Comparison of ENCODE assay signal across 28 mouse cellular contexts in genomic region chr12:87313098-87313497, GRCm38 (mm10). TPM values are rescaled to one million over a fixed set of nuclear protein-coding genes. Genes with fewer than 3 reads are reported as not detected.
"Had no signal": no experiment of that assay in that cellular context is flagged by ENCODE, and none has a peak within 500 bp of the region (broad histone marks: within the 10 kb centered on the region; RNA-seq: fewer than 3 reads in every experiment).

No protein-coding gene starts in this region.

- DNase-seq: gastrocnemius, postnatal 14 days; gastrocnemius, postnatal 36 days; heart, adult 18-20 months; heart, postnatal 10 days; kidney, adult 2 months; kidney, adult 9 months; kidney, postnatal 14 days; kidney, postnatal 36 days; liver; liver, embryonic 13.5 days; liver, postnatal 0 days had no signal

- H3K27ac ChIP-seq: heart, embryonic 10.5 days; hindbrain, embryonic 14.5 days; intestine, embryonic 15.5 days; kidney, embryonic 15.5 days; kidney, postnatal 0 days; left cerebral cortex, adult 2 months; limb, embryonic 10.5 days; limb, embryonic 12.5 days; liver, embryonic 13.5 days; liver, embryonic 15.5 days had no signal

- H3K4me3 ChIP-seq: heart, embryonic 10.5 days; heart, embryonic 12.5 days; intestine, embryonic 15.5 days; kidney, embryonic 15.5 days; left cerebral cortex, adult 2 months; limb, embryonic 10.5 days; limb, embryonic 12.5 days; liver, embryonic 13.5 days; liver, embryonic 15.5 days had no signal

- H3K9ac ChIP-seq: heart, embryonic 12.5 days; hindbrain, embryonic 14.5 days; intestine, embryonic 15.5 days; kidney, embryonic 15.5 days; limb, embryonic 12.5 days; liver, embryonic 13.5 days; liver, embryonic 15.5 days; liver, postnatal 0 days had no signal

- H3K9me3 ChIP-seq: heart, embryonic 10.5 days; heart, embryonic 12.5 days; intestine, embryonic 15.5 days; kidney, embryonic 15.5 days; limb, embryonic 10.5 days; limb, embryonic 12.5 days; liver, embryonic 13.5 days; liver, embryonic 15.5 days had no signal

- ATAC-seq: hindbrain, embryonic 16.5 days; inflammation-experienced regulatory T-cells, adult 6 months; intestine, embryonic 15.5 days; intestine, postnatal 0 days; liver, postnatal 0 days had no signal

- H3K4me1 ChIP-seq: heart, embryonic 10.5 days; intestine, embryonic 15.5 days; kidney, embryonic 15.5 days; limb, embryonic 10.5 days; limb, embryonic 12.5 days; liver, embryonic 13.5 days; liver, embryonic 15.5 days had no signal

RNA-seq across cellular contexts. Expression of gene Ism2, which starts 13.6 kb away (rescaled TPM):
- total RNA-seq: gastrocnemius, adult 18-20 months; gastrocnemius, adult 8-10 months; gastrocnemius, postnatal 36 days; heart, adult 18-20 months; heart, adult 8-10 months; heart, postnatal 25 days had no signal
